Mouse (Mus musculus): ENCODE measurements around the gene Map2k2.

Map2k2 gene

GRCm38 (mm10) chr10:81094931-81095678, 10.6 kb upstream of the Map2k2 start:
- DNase-seq (ENCODE audit: low read depth, low spot score): no peak

GRCm38 (mm10) chr10:81106113-81106721, 502 bp downstream of the Map2k2 start:
- peak; percentile 77 for DNase-seq (ENCODE audit: low read depth, low spot score)

DNA sequence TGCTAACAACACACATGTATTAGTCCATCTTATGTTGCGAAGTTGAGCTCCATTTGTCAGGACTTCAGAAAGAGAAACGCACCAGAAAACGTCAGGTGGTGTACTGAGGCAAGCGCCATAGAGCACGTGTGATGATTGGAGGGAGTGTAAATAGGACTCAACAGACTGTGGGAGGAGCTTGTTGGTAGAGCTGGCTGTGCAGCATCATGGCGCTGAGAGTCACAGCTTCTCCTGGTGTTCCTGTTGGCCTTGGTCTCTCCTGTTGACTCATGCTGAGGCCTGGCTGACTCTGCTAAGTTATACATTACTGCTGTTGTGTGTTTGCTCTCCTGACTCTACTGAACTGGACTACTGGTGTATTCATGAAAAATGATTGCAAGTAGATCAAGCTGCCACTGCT, 7.2 kb downstream of the Map2k2 start:
- DNase-seq (ENCODE audit: low read depth, low spot score): no peak

- no peak for DNase-seq (ENCODE audit: low read depth, low spot score)
Measured at GRCm38 (mm10) chr10:81119625-81120024, 13.9 kb downstream of the Map2k2 start.

DNA sequence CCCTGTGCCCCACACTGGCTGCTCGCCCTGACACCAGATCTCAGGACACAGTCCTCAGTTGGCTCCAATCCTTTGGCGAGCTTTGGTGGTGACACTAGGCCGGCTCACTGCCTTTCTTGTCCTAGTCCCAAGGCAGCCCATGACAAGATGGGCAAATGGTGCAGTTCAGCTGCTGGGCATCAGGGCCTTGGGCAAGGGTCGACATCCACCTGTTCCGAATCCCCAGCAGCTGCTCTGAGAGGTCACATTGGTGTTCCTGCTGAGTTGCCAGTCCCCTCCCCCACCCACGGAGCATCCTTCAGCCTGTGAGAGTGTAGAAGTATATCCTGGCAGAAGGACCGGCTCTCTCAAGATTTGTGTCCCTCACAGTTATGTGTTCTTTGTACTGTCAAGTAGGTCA, 14.9 kb downstream of the Map2k2 start:
- no peak for DNase-seq (ENCODE audit: low read depth, low spot score)

GRCm38 (mm10) chr10:81122889-81123288, 17.2 kb downstream of the Map2k2 start:
- no peak for DNase-seq (ENCODE audit: low read depth, low spot score)

DNA sequence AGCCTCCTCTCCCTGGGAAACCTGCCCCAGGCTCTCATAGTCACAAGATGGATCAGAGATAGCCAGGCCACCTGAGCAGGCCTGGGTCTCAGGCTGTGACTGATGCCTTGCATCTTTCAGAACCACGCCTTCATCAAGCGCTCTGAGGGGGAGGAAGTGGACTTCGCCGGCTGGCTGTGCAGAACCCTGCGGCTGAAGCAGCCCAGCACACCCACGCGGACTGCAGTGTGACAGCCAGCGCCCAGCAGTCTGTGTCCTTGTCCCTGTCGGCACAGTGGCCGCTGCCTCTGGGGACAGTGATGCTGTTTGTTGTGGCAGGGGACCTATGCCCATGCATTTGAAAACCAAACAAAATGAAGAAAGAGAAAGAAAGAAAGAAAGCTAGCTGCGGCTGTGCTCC, 17.8 kb downstream of the Map2k2 start:
- no peak for DNase-seq (ENCODE audit: low read depth, low spot score)

- DNase-seq (ENCODE audit: low read depth, low spot score): peak; percentile 71
Measured at GRCm38 (mm10) chr10:81134181-81134587, 28.5 kb downstream of the Map2k2 start.

DNA sequence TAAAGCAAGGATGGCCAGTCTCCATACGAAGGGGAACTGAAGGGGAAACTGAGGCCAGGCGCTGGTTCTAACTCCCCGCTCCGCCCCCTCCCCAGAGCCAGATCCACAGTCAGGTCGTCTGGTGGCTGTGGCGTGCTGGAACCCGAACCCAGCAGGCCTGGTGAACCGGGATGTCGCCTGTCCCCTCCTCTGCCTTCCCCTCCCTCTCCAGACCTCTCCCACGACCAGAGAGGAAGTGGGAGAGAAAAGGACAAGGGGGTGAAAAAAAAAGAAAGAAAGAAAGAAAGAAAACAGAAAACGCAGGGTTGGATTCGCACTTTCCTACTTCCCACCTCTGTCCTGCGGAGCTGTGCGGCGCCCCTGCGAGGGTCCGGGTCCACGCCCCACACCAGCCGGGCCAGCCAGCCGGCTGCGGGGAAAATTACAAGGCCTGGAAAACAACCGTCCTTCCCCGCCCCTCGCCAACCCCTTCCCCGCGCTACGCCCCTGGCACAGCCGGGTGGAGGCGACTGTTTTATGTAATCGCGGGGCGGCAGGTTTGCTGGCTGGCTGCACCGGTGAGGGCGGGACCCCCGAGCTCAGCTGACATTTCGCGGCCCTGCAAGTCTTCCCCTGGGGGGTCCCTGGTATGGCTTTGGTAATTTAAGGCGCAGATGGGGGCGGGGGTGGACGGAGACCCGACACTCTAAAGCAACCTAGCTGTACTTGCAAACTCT, 29.4 kb downstream of the Map2k2 start, which contains the start of gene Zbtb7a:
Gene Zbtb7a (plus strand): TSS at position 255 of the 716 bp plus-strand sequence.
- DNase-seq (ENCODE audit: low read depth, low spot score): no peak

DNA sequence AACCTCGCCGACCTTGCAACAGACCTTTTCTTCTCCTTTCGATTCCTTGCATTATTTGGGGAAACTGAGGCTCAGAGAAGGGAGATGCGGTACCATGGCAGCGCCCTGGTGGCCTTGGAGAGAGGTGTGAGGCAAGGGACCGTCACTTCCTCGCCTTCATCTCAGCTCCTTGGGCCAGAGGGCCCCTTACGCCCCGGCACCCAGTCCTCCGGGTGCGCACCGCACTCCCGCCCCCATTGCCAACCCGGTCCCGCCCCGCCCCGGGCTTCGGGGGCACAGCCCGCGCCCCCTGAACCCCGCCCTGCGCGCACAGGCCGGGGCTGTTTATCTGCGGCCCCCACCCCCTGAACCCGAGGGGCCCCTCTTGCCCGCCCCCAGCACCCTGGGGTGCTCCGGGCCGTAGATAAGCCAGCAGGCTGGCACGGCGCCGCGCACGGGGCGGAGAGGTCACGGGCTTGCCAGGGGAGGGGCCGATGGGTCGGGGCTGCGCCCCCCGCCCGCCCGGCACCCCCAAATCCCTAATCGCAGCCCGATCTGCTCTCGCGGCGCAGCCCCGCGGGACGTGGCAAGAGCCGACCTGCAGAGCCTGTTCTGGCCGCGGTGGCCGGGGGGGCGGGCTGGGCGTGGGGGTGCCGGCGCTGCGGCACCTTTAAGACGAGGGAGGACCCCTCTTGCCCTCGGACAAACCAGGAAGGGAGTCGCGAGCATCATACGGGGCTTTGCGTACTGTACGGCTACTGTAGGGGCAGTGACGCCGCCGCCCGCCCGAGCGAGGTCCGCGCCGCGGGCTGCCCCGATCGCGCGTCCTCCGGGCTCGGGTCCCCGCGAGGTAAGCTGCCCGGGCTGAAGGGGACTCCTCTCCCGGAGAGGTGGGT, 30.4 kb downstream of the Map2k2 start:
- peak; percentile 72 for DNase-seq (ENCODE audit: low read depth, low spot score)

- peak; percentile 80 for DNase-seq (ENCODE audit: low read depth, low spot score)
Measured at GRCm38 (mm10) chr10:81136706-81137231, 31.1 kb downstream of the Map2k2 start.

GRCm38 (mm10) chr10:81137252-81138130, 31.8 kb downstream of the Map2k2 start:
- peak; percentile 99 for DNase-seq (ENCODE audit: low read depth, low spot score)

GRCm38 (mm10) chr10:81138131-81138782, 32.5 kb downstream of the Map2k2 start:
- DNase-seq (ENCODE audit: low read depth, low spot score): peak; percentile 63

GRCm38 (mm10) chr10:81138821-81139528, 33.3 kb downstream of the Map2k2 start:
- no peak for DNase-seq (ENCODE audit: low read depth, low spot score)

DNA sequence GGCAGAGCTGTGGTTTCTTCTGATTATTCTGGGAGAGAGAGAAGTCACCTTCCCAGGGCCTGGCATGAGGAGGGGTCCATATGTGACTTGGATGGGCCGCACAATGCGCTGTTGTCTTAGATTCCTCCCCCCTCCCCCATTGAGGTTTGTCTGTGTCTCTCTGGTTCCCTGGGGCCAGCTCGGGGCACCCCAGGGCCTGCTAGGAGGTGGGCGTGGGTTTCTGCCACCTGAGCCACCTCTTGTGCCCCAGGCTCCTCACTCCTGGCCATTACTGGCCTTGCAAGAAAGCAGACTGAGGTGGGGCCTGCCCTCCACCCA, 33.8 kb downstream of the Map2k2 start:
- DNase-seq (ENCODE audit: low read depth, low spot score): no peak

GRCm38 (mm10) chr10:81140005-81140404, 34.3 kb downstream of the Map2k2 start:
- no peak for DNase-seq (ENCODE audit: low read depth, low spot score)

DNA sequence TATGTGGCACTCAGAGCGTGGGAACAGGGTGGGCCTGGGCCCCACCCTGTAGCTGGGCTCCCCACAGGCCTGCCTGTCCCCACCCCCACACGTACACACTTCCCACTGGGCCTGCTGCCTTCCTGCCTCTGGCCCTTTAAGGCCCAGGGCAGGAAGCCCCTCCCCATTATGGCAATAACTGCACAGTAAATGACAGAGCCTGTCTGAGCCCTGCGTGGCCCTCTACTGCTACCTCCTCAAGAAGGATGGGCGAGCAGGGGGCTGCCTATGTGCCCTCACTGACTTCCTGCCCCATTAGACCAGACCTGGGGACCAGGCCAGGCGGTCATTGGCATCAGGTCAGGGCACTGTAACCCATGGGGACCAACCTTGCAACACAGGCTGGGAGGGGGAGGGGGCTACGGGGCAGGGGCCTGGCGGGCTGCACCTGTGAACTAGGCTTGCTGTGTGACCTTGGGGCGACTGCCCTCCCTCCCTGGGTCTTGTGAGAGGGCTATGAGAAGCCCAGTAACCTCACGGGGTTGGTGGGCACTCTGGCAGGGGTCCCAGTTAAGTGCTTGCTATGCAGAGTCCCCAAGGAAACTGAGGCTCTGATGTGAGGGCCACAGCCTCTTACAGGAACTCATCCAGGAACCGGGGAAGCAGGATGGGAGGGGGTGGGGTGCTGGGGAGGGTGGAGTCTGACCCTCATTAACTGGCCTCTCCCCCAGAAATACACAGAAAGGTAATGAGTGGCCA, 35.2 kb downstream of the Map2k2 start:
- DNase-seq (ENCODE audit: low read depth, low spot score): no peak

- no peak for DNase-seq (ENCODE audit: low read depth, low spot score)
Measured at GRCm38 (mm10) chr10:81141455-81142210, 35.9 kb downstream of the Map2k2 start.
